Mouse (Mus musculus): ENCODE results near the gene Gid4. TPM values are rescaled to one million over a fixed set of nuclear protein-coding genes. Genes with fewer than 3 reads are reported as not detected.

Gene Gid4
- 5.8 TPM for polyA plus RNA-seq (2017; shearing (Covaris generic))

GRCm38 (mm10) chr11:60416963-60417716 is at the start of gene Gid4:
Gene Gid4, plus strand, starts transcription at chr11:60417145.

GRCm38 (mm10) chr11:60417717-60418472 is 950 bp downstream of the Gid4 start, which contains the start of gene Atpaf2:
Gene Atpaf2, minus strand, starts transcription at chr11:60418457.

GRCm38 (mm10) chr11:60454080-60454744 is 37.3 kb downstream of the Gid4 start, which contains the start of gene Drg2:
Gene Drg2, plus strand, starts transcription at chr11:60454591.

GRCm38 (mm10) chr11:60469039-60469438 is 52.1 kb downstream of the Gid4 start, which contains the start of gene Myo15:
Gene Myo15, plus strand, starts transcription at chr11:60469339.

Other genes starting within 250 kb of the Gid4 start
- 67.7 TPM for gene Srebf1, start 194.6 kb upstream of the Gid4 start, polyA plus RNA-seq (2017; shearing (Covaris generic))
- 70.4 TPM for gene Tom1l2, start 64.2 kb upstream of the Gid4 start, polyA plus RNA-seq (2017; shearing (Covaris generic))
- 0.68 TPM for gene Drc3, start 63.8 kb upstream of the Gid4 start, polyA plus RNA-seq (2017; shearing (Covaris generic))
- gene Atpaf2, start 1.3 kb downstream of the Gid4 start, polyA plus RNA-seq (2017; shearing (Covaris generic)), result 49.0 TPM
- 72.4 TPM for gene Drg2, start 37.4 kb downstream of the Gid4 start, polyA plus RNA-seq (2017; shearing (Covaris generic))
- gene Myo15, start 52.2 kb downstream of the Gid4 start, polyA plus RNA-seq (2017; shearing (Covaris generic)), result 0.05 TPM
- 3.8 TPM for gene Alkbh5, start 119.2 kb downstream of the Gid4 start, polyA plus RNA-seq (2017; shearing (Covaris generic))